Mouse (Mus musculus): ENCODE measurements around the gene Cmtm8. TPM values are rescaled to one million over a fixed set of nuclear protein-coding genes. Genes with fewer than 3 reads are reported as not detected.
A peak's percentile ranks its signal among the peaks of the same experiment; 100 is the strongest.

Gene Cmtm8
- polyA plus RNA-seq, 1 experiment from 2014 or later: 31.7 TPM

- WGBS: 39% methylated on average over 23 of the region's 23 CpGs
- 0 out of 2 replicates have a peak, but pooled peaks cover 4% of the 10 kb centered on the region for H3K27me3 ChIP-seq (ENCODE audit: insufficient read depth, poor library complexity, severe bottlenecking)
- DNase-seq (ENCODE audit: low spot score): peak; percentile 55
Observed at GRCm38 (mm10) chr9:114779984-114780745, 63.8 kb downstream of the Cmtm8 start.

GRCm38 (mm10) chr9:114778877-114779276 lies 65.1 kb downstream of the Cmtm8 start:
- 92% methylated on average over 7 of the region's 7 CpGs for WGBS
- Histone ChIP-seq H3K4me1 (replicated peaks) (peaks cover 46% of the 10 kb centered on the region), H3K27ac (no peak overlapping the region), H3K27me3 (ENCODE audit: insufficient read depth, poor library complexity, severe bottlenecking) (0 out of 2 replicates have a peak, but pooled peaks cover 4% of the 10 kb centered on the region), H3K9me3 (no peaks in the 10 kb centered on the region), H3K36me3 (peaks cover 9% of the 10 kb centered on the region), H3K4me3 (no peak overlapping the region)
- DNase-seq (ENCODE audit: low spot score): no peak

More at GRCm38 (mm10) chr9:114779984-114780745, 63.8 kb downstream of the Cmtm8 start:
- H3K4me3 ChIP-seq: peak overlapping the region; percentile 71
- H3K9me3 ChIP-seq: no peaks in the 10 kb centered on the region
- H3K36me3 ChIP-seq: 0 out of 2 replicates have a peak, but pooled peaks cover 6% of the 10 kb centered on the region
- peak overlapping the region; percentile 93 for H3K27ac ChIP-seq
- peaks cover 48% of the 10 kb centered on the region for H3K4me1 ChIP-seq (replicated peaks)

- no peaks in the 10 kb centered on the region for H3K9me3 ChIP-seq
- peaks cover 18% of the 10 kb centered on the region for H3K36me3 ChIP-seq
- no peak overlapping the region for H3K4me3 ChIP-seq
- H3K4me1 ChIP-seq (replicated peaks): peaks cover 48% of the 10 kb centered on the region
- WGBS: 92% methylated on average over 7 of the region's 7 CpGs
- no peak overlapping the region for H3K27ac ChIP-seq
- no peaks in the 10 kb centered on the region for H3K27me3 ChIP-seq (ENCODE audit: insufficient read depth, poor library complexity, severe bottlenecking)
- DNase-seq (ENCODE audit: low spot score): no peak
Observed at GRCm38 (mm10) chr9:114778047-114778390, 65.9 kb downstream of the Cmtm8 start.

GRCm38 (mm10) chr9:114777178-114778046 lies 66.5 kb downstream of the Cmtm8 start:
- no peak overlapping the region for H3K4me3 ChIP-seq
- WGBS: 89% methylated on average over 6 of the region's 6 CpGs
- no peaks in the 10 kb centered on the region; the same call in 1 of the 2 replicates for H3K9me3 ChIP-seq
- H3K4me1 ChIP-seq (replicated peaks): peaks cover 48% of the 10 kb centered on the region
- peaks cover 24% of the 10 kb centered on the region for H3K36me3 ChIP-seq
- no peak overlapping the region for H3K27ac ChIP-seq
- no peaks in the 10 kb centered on the region for H3K27me3 ChIP-seq (ENCODE audit: insufficient read depth, poor library complexity, severe bottlenecking)
- DNase-seq (ENCODE audit: low spot score): no peak

- DNase-seq (ENCODE audit: low spot score): no peak
- Histone ChIP-seq H3K9me3 (peaks cover 4% of the 10 kb centered on the region; the same call in 1 of the 2 replicates), H3K27me3 (ENCODE audit: insufficient read depth, poor library complexity, severe bottlenecking) (no peaks in the 10 kb centered on the region), H3K4me3 (no peak overlapping the region), H3K27ac (no peak overlapping the region), H3K4me1 (replicated peaks) (peaks cover 41% of the 10 kb centered on the region), H3K36me3 (peaks cover 34% of the 10 kb centered on the region)
- 92% methylated on average over 3 of the region's 3 CpGs for WGBS
Observed at GRCm38 (mm10) chr9:114776361-114776760, 67.6 kb downstream of the Cmtm8 start.

GRCm38 (mm10) chr9:114775272-114775671 lies 68.7 kb downstream of the Cmtm8 start:
- Histone ChIP-seq H3K4me1 (replicated peaks) (peaks cover 30% of the 10 kb centered on the region), H3K36me3 (peaks cover 43% of the 10 kb centered on the region), H3K27me3 (ENCODE audit: insufficient read depth, poor library complexity, severe bottlenecking) (no peaks in the 10 kb centered on the region), H3K9me3 (peaks cover 4% of the 10 kb centered on the region; the same call in 1 of the 2 replicates), H3K27ac (no peak overlapping the region), H3K4me3 (no peak overlapping the region)
- 72% methylated on average over 4 of the region's 4 CpGs for WGBS
- DNase-seq (ENCODE audit: low spot score): no peak

GRCm38 (mm10) chr9:114774629-114775028 lies 69.3 kb downstream of the Cmtm8 start:
- DNase-seq (ENCODE audit: low spot score): no peak
- Histone ChIP-seq H3K9me3 (peaks cover 4% of the 10 kb centered on the region; the same call in 1 of the 2 replicates), H3K36me3 (peaks cover 47% of the 10 kb centered on the region), H3K27me3 (ENCODE audit: insufficient read depth, poor library complexity, severe bottlenecking) (no peaks in the 10 kb centered on the region), H3K4me3 (no peak overlapping the region), H3K27ac (no peak overlapping the region), H3K4me1 (replicated peaks) (peaks cover 24% of the 10 kb centered on the region)
- 81% methylated on average over 6 of the region's 6 CpGs for WGBS

- Histone ChIP-seq H3K4me3 (no peak overlapping the region), H3K36me3 (peaks cover 46% of the 10 kb centered on the region), H3K27me3 (ENCODE audit: insufficient read depth, poor library complexity, severe bottlenecking) (no peaks in the 10 kb centered on the region), H3K4me1 (replicated peaks) (peaks cover 39% of the 10 kb centered on the region), H3K9me3 (peaks cover 4% of the 10 kb centered on the region; the same call in 1 of the 2 replicates), H3K27ac (no peak overlapping the region)
- DNase-seq (ENCODE audit: low spot score): no peak
- 94% methylated on average over 7 of the region's 7 CpGs for WGBS
Observed at GRCm38 (mm10) chr9:114771565-114771964, 72.4 kb downstream of the Cmtm8 start.

- Histone ChIP-seq H3K4me3 (no peak overlapping the region), H3K27ac (no peak overlapping the region), H3K36me3 (peaks cover 57% of the 10 kb centered on the region), H3K27me3 (ENCODE audit: insufficient read depth, poor library complexity, severe bottlenecking) (no peaks in the 10 kb centered on the region), H3K4me1 (replicated peaks) (peaks cover 27% of the 10 kb centered on the region), H3K9me3 (peaks cover 4% of the 10 kb centered on the region; the same call in 1 of the 2 replicates)
- DNase-seq (ENCODE audit: low spot score): no peak
- 90% methylated on average over 4 of the region's 4 CpGs for WGBS
Observed at GRCm38 (mm10) chr9:114770224-114770623, 73.7 kb downstream of the Cmtm8 start.

GRCm38 (mm10) chr9:114768066-114768465 lies 75.9 kb downstream of the Cmtm8 start:
- DNase-seq (ENCODE audit: low spot score): peak; percentile 43

GRCm38 (mm10) chr9:114767507-114767906 lies 76.4 kb downstream of the Cmtm8 start:
- WGBS: 59% methylated on average over 2 of the region's 2 CpGs
- DNase-seq (ENCODE audit: low spot score): peak; percentile 30
- Histone ChIP-seq H3K9me3 (peaks cover 4% of the 10 kb centered on the region; the same call in 1 of the 2 replicates), H3K27ac (peak overlapping the region; percentile 80), H3K4me3 (no peak overlapping the region), H3K27me3 (ENCODE audit: insufficient read depth, poor library complexity, severe bottlenecking) (no peaks in the 10 kb centered on the region), H3K36me3 (peaks cover 49% of the 10 kb centered on the region), H3K4me1 (replicated peaks) (peaks cover 21% of the 10 kb centered on the region)

More at GRCm38 (mm10) chr9:114768066-114768465, 75.9 kb downstream of the Cmtm8 start:
- Histone ChIP-seq H3K4me1 (replicated peaks) (peaks cover 21% of the 10 kb centered on the region), H3K27me3 (ENCODE audit: insufficient read depth, poor library complexity, severe bottlenecking) (no peaks in the 10 kb centered on the region), H3K27ac (peak overlapping the region; percentile 80), H3K9me3 (peaks cover 4% of the 10 kb centered on the region; the same call in 1 of the 2 replicates), H3K36me3 (peaks cover 49% of the 10 kb centered on the region), H3K4me3 (no peak overlapping the region)
- 44% methylated on average over 10 of the region's 10 CpGs for WGBS

- Histone ChIP-seq H3K9me3 (peaks cover under 1% of the 10 kb centered on the region; the same call in 1 of the 2 replicates), H3K4me1 (replicated peaks) (peaks cover 21% of the 10 kb centered on the region), H3K36me3 (peaks cover 49% of the 10 kb centered on the region), H3K4me3 (no peak overlapping the region), H3K27ac (peak overlapping the region; percentile 80), H3K27me3 (ENCODE audit: insufficient read depth, poor library complexity, severe bottlenecking) (no peaks in the 10 kb centered on the region)
- 72% methylated on average over 13 of the region's 13 CpGs for WGBS
- no peak for DNase-seq (ENCODE audit: low spot score)
Observed at GRCm38 (mm10) chr9:114767030-114767429, 76.9 kb downstream of the Cmtm8 start.
